Mouse (Mus musculus): ENCODE results near the gene Ascl5. TPM values are rescaled to one million over a fixed set of nuclear protein-coding genes. Genes with fewer than 3 reads are reported as not detected.

Ascl5 gene
- total RNA-seq (2023): not detected in 2 replicates

GRCm38 (mm10) chr1:136050312-136051012, at the start of gene Ascl5:
Gene Ascl5, plus strand, starts transcription at chr1:136050804.

GRCm38 (mm10) chr1:136006292-136006748, 44.3 kb upstream of the Ascl5 start, which contains the start of gene Igfn1:
Gene Igfn1, minus strand, starts transcription at chr1:136006342.

GRCm38 (mm10) chr1:136007211-136008158, 43.1 kb upstream of the Ascl5 start, which contains the start of gene Tmem9:
Gene Tmem9, plus strand, starts transcription at chr1:136008150.

GRCm38 (mm10) chr1:136052547-136052946, 1.9 kb downstream of the Ascl5 start, which contains the start of gene Cacna1s:
Gene Cacna1s, plus strand, starts transcription at chr1:136052750.

Other genes with a start within 250 kb of the Ascl5 start
- gene Lad1, start 232.2 kb upstream of the Ascl5 start, total RNA-seq (2023): not detected in 2 replicates
- gene Tnnt2, start 214.4 kb upstream of the Ascl5 start, total RNA-seq (2023): not detected in 2 replicates
- gene Pkp1, start 131.6 kb upstream of the Ascl5 start, total RNA-seq (2023): not detected in 2 replicates
- not detected in 2 replicates for gene Igfn1, start 44.5 kb upstream of the Ascl5 start, total RNA-seq (2023)
- 2.5 and 2.9 TPM in 2 replicates for gene Tmem9, start 42.7 kb upstream of the Ascl5 start, total RNA-seq (2023)
- 0.66 TPM in 1 of 2 replicates, not detected in the other for gene Cacna1s, start 1.9 kb downstream of the Ascl5 start, total RNA-seq (2023)
- 179 and 202 TPM in 2 replicates for gene Kif21b, start 80.6 kb downstream of the Ascl5 start, total RNA-seq (2023)
- not detected in 2 replicates for gene Mroh3, start 162.0 kb downstream of the Ascl5 start, total RNA-seq (2023)
- not detected in 2 replicates for gene Inava, start 183.5 kb downstream of the Ascl5 start, total RNA-seq (2023)
- gene Gpr25, start 210.1 kb downstream of the Ascl5 start, total RNA-seq (2023): not detected in 2 replicates

Measured in neutrophil, adult 65 days (primary cell).